Comparison of ENCODE assay signal across 8 mouse cellular contexts in the genomic region with DNA sequence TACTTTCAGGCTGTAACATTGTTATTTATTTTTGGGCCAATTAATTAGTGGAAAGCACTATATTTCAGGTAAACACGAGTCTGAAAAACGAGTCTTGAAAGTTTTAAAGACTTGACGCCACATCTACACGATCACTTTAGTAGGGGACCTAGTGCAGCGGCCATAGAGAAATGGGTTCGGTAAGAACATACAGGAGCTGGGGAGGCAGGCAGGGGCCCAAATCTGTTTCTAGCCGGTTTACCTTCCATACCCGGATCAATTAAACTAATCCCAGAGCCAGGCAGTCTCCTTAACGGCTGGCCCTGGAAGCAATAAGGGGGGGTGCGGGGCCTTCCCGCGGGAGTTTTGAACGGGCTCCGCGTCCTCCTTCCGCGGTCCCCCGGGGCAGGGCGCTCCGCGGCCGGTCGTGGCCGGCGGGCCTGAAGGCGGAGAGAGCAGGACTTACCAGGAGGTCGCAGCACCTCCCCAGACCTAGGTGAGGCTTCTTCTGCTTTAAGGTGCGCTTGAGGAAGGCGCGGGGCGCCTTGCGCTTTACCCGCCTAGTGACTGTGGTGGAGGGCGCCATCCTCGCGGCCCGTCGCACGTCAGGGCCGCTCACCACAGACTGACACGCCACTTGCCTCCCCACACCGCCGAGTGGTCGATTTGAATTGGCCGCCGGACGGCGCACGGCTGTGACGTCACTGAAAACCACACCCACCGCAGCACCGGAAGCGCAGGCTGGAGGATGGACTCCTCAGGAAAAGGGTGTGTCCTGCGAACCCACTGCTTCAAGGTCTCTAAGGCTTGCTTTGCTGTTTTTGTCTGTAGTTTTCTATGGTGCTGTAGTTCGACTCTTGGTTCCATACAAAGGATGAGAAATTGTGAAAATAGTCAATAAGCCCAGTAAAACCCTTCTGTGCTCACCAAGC. TPM values are rescaled to one million over a fixed set of nuclear protein-coding genes. Genes with fewer than 3 reads are reported as not detected.
DNase-seq lines count a peak whose midpoint lies in the region; ATAC-seq and TF ChIP-seq lines count a peak whose summit lies in the region.

Gene Cenpw, minus strand, starts transcription at position 645 of the 911 bp plus-strand sequence.

- DNase-seq in 3T3-L1 (ENCODE audit: low read depth, low spot score), result peak; percentile 92
- DNase-seq in adrenal gland, postnatal 4 days (ENCODE audit: low spot score in 2 of 2), result peak; percentile 85 to 86
- DNase-seq in embryonic facial prominence, embryonic 14.5 days (ENCODE audit: low spot score), result peak; percentile 94
- DNase-seq in heart, adult 8-10 months (ENCODE audit: low spot score), result peak; percentile 77
- peak; percentile 77 for DNase-seq in kidney, adult 9 months
- DNase-seq in limb, embryonic 14.5 days (ENCODE audit: low spot score), result peak; percentile 87
- DNase-seq in midbrain, postnatal 0 days (ENCODE audit: low spot score), result peak; percentile 93
- peak; percentile 83 to 89 for DNase-seq in spleen, postnatal 14 days (ENCODE audit: low spot score in 2 of 2)

- no peaks in the 10 kb centered on the region for H3K4me1 ChIP-seq in embryonic facial prominence, embryonic 14.5 days (ENCODE audit: control insufficient read depth, insufficient read depth, low read length)
- H3K4me1 ChIP-seq in limb, embryonic 14.5 days (ENCODE audit: control insufficient read depth, insufficient read depth, low read length), result no peaks in the 10 kb centered on the region
- H3K4me1 ChIP-seq in midbrain, postnatal 0 days (ENCODE audit: insufficient read depth, low read length), result no peaks in the 10 kb centered on the region

- no peaks in the 10 kb centered on the region for H3K27me3 ChIP-seq in embryonic facial prominence, embryonic 14.5 days (replicated peaks; ENCODE audit: control insufficient read depth, insufficient read depth, low read length)
- H3K27me3 ChIP-seq in limb, embryonic 14.5 days (ENCODE audit: control insufficient read depth, insufficient read depth, low read length), result no peaks in the 10 kb centered on the region
- no peaks in the 10 kb centered on the region for H3K27me3 ChIP-seq in midbrain, postnatal 0 days (ENCODE audit: insufficient read depth, low read length)

- peak within 1 kb of the TSS; percentile 55; the same call in 1 of the 2 replicates for H3K27ac ChIP-seq in embryonic facial prominence, embryonic 14.5 days (replicated peaks; ENCODE audit: low read depth, low read length)
- H3K27ac ChIP-seq in limb, embryonic 14.5 days (replicated peaks; ENCODE audit: low read depth, low read length), result no peak within 1 kb of the TSS
- no peak within 1 kb of the TSS for H3K27ac ChIP-seq in midbrain, postnatal 0 days (ENCODE audit: low read depth, low read length)

- peak within 1 kb of the TSS; percentile 75 for H3K4me2 ChIP-seq in embryonic facial prominence, embryonic 14.5 days (ENCODE audit: low read depth, low read length)
- peak within 1 kb of the TSS; percentile 84 for H3K4me2 ChIP-seq in limb, embryonic 14.5 days (replicated peaks; ENCODE audit: low read depth, low read length, severe bottlenecking)
- H3K4me2 ChIP-seq in midbrain, postnatal 0 days (ENCODE audit: low read depth, low read length, poor library complexity, severe bottlenecking), result peak within 1 kb of the TSS; percentile 93

- TF ChIP-seq POLR2A in limb, embryonic 14.5 days (IDR thresholded peaks at IDR 0.05; ENCODE audit: borderline replicate concordance, extremely low read depth, insufficient read depth, insufficient read length), result peak; percentile 75; the same call in 1 of the 2 replicates

- H3K36me3 ChIP-seq in embryonic facial prominence, embryonic 14.5 days (ENCODE audit: control insufficient read depth, insufficient read depth, low read length), result no peaks in the 10 kb centered on the region
- H3K36me3 ChIP-seq in limb, embryonic 14.5 days (ENCODE audit: control insufficient read depth, insufficient read depth, low read length), result no peaks in the 10 kb centered on the region
- H3K36me3 ChIP-seq in midbrain, postnatal 0 days (ENCODE audit: insufficient read depth, low read length), result no peaks in the 10 kb centered on the region

- WGBS in embryonic facial prominence, embryonic 14.5 days, result under 1% methylated on average over 51 of the region's 55 CpGs
- 1% methylated on average over 50 of the region's 55 CpGs for WGBS in limb, embryonic 14.5 days
- WGBS in midbrain, postnatal 0 days, result 1% methylated on average over 52 of the region's 55 CpGs

- H3K4me3 ChIP-seq in embryonic facial prominence, embryonic 14.5 days (ENCODE audit: low read depth, low read length), result peak within 1 kb of the TSS; percentile 93
- peak within 1 kb of the TSS; percentile 77 for H3K4me3 ChIP-seq in limb, embryonic 14.5 days (replicated peaks; ENCODE audit: low read length)
- peak within 1 kb of the TSS; percentile 79 for H3K4me3 ChIP-seq in midbrain, postnatal 0 days (ENCODE audit: low read depth, low read length)

- H3K9me3 ChIP-seq in embryonic facial prominence, embryonic 14.5 days (ENCODE audit: control insufficient read depth, low read length), result no peaks in the 10 kb centered on the region
- H3K9me3 ChIP-seq in limb, embryonic 14.5 days (ENCODE audit: control insufficient read depth, low read length), result no peaks in the 10 kb centered on the region
- H3K9me3 ChIP-seq in midbrain, postnatal 0 days (ENCODE audit: low read length), result no peaks in the 10 kb centered on the region

- H3K9ac ChIP-seq in embryonic facial prominence, embryonic 14.5 days (ENCODE audit: low read depth, low read length), result peak within 1 kb of the TSS; percentile 87
- peak within 1 kb of the TSS; percentile 80 for H3K9ac ChIP-seq in limb, embryonic 14.5 days (ENCODE audit: low read depth, low read length, severe bottlenecking)
- H3K9ac ChIP-seq in midbrain, postnatal 0 days (replicated peaks; ENCODE audit: low read length, poor library complexity, severe bottlenecking), result peak within 1 kb of the TSS; percentile 64

- peak; percentile 100 for ATAC-seq in embryonic facial prominence, embryonic 14.5 days (ENCODE audit: low read depth)
- ATAC-seq in limb, embryonic 14.5 days (ENCODE audit: low FRiP score, low read depth), result peak; percentile 100
- peak; percentile 100 for ATAC-seq in midbrain, postnatal 0 days (ENCODE audit: low FRiP score)

- TF ChIP-seq CTCF in midbrain, postnatal 0 days (IDR thresholded peaks at IDR 0.05), result peak; percentile 34; the same call in 1 of the 2 replicates

RNA-seq across cellular contexts. Expression of gene Cenpw, which starts in this region (rescaled TPM):
- 1 to 10 TPM; 6.4 to 8.2 TPM for total RNA-seq in adrenal gland, postnatal 4 days (2021)
- 31.5 and 34.5 TPM in 2 replicates for polyA plus RNA-seq in embryonic facial prominence, embryonic 14.5 days (2014; fragmentation: Nextera tagmentation; extraction: Ambion mirVana)
- under 1 TPM; 0.17 to 0.79 (median 0.37) TPM for total RNA-seq in heart, adult 8-10 months (2022)
- polyA plus RNA-seq in limb, embryonic 14.5 days (2012; rRNA removed), result 14.5 and 18.2 TPM in 2 replicates
- 33.4 and 35.3 TPM in 2 replicates for polyA plus RNA-seq in limb, embryonic 14.5 days (2014; fragmentation: Nextera tagmentation; extraction: Ambion mirVana)
- 7.7 and 10.7 TPM in 2 replicates for total RNA-seq in midbrain, postnatal 0 days (2014; rRNA removed)
- 16.2 and 18.4 TPM in 2 replicates for polyA plus RNA-seq in midbrain, postnatal 0 days (2015; fragmentation: Nextera tagmentation; extraction: Ambion mirVana)

Comparison
In these comparisons a context has a peak if more than half of its experiments do, and no peak if none do; other contexts are left out.
1. Peak in DNase-seq in heart, adult 8-10 months; RNA of the gene not detected or under 1 TPM.